Mouse (Mus musculus): ENCODE measurements around the gene Gm3685. TPM values are rescaled to one million over a fixed set of nuclear protein-coding genes. Genes with fewer than 3 reads are reported as not detected.

Gm3685 gene
- polyA plus RNA-seq (2012; ENCODE audit: low replicate concordance), result not detected in 2 replicates

DNA sequence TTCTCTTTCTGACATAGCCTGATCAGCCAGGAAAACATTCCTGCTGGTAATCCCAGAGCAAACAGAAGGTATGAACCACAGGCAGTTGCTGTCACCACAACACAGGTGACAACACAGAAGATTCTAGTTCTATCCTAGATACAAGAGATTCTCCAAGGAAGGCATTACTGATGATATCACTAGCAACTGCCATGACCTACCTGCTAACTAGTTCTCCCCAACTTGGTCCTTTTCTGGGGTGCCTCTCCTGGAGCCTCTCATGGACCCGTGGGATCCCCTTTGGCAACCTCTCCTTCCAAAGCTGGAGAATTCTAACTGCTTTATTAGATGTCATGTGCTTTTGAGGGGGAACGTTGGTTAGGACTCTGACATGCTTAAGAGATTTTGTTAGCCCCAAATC is at the start of gene Gm3685:
Gene Gm3685 (minus strand): TSS at position 101 of the 400 bp plus-strand sequence.

DNA sequence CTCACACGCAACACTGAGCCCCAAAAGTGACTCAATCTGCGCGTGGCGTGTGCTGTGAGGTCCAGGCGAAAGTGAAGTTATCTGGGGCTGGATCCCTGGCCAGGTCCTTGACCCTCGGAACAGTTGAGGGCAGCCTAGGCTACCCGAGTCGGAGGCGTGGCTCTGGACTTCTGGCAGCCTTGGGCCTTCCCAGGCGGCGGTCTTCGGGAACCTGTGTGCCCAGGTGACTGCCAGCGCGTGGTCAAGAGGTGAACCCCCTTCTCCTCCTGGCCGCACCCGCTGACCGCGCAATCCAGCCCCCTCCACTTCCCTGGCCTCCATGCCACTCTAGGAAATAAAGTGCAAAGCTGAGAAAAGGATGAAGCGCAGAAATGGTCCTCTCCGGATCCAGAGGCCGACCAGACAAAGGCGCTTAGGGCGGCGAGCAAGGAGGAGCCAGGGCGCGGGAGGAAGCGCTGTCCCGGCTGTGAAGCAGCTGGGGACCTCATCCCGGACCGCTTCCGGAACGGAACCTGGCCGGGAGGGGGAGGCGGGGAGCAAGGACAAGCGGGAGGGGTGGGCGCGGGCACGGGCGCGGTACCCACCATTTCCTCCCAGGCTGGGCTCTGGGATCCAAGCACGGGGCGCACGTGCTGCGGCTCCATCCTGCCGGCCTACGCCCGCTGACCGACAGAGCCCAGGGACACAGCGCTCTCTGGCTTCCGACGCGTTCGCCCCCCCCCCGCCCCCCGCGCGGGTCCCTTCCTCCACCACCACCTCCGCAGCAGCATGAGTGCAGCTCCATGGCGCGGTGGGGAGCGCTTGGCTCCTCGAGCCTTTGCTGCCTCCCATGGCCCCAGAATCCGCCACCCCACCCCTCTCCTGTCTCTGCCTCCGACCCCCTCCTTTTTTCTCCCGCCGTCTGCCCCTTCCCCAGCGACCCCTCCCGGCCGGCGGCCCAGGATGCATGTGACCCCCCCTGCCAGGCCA is 17.7 kb downstream of the Gm3685 start, which contains the start of gene Gm10406:
Gene Gm10406 (minus strand): TSS at position 669 of the 969 bp plus-strand sequence.

Other genes with a start within 250 kb of the Gm3685 start
- not detected in 2 replicates for gene Gm3642, start 204.7 kb downstream of the Gm3685 start, polyA plus RNA-seq (2012; ENCODE audit: low replicate concordance)
- not detected in 2 replicates for gene Gm3667, start 155.0 kb downstream of the Gm3685 start, polyA plus RNA-seq (2012; ENCODE audit: low replicate concordance)
- gene Gm6356, start 71.2 kb downstream of the Gm3685 start, polyA plus RNA-seq (2012; ENCODE audit: low replicate concordance), result not detected in 2 replicates
- gene Gm10406, start 17.5 kb downstream of the Gm3685 start, polyA plus RNA-seq (2012; ENCODE audit: low replicate concordance), result not detected in 2 replicates
- gene Gm3696, start 55.7 kb upstream of the Gm3685 start, polyA plus RNA-seq (2012; ENCODE audit: low replicate concordance), result not detected in 2 replicates
- not detected in 2 replicates for gene Gm6676, start 80.4 kb upstream of the Gm3685 start, polyA plus RNA-seq (2012; ENCODE audit: low replicate concordance)
- not detected in 2 replicates for gene Gm3512, start 129.6 kb upstream of the Gm3685 start, polyA plus RNA-seq (2012; ENCODE audit: low replicate concordance)
- gene Gm16434, start 149.6 kb upstream of the Gm3685 start, polyA plus RNA-seq (2012; ENCODE audit: low replicate concordance), result not detected in 2 replicates
- gene Gm3727, start 219.7 kb upstream of the Gm3685 start, polyA plus RNA-seq (2012; ENCODE audit: low replicate concordance), result not detected in 2 replicates